In the genomic region with DNA sequence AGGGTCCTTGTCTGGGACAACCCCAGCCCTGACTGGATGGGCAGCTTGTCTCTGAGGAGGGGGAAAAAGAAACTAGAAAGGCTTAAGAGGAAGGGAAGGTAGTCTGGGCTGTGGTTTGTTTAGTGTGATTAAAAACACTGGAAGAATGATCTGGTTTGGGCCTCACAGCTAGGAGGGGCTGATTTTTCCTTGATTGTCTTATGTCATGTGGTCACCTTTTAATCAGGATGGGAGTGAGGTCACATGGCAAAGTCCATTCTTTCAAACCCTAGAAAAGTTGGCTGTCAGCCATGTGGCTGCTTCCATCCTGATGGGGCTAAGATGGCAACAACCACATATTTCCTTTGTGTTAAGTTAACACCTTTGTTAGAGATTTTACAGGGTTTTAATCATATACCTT, we compare ENCODE assay signal across 20 mouse cellular contexts. TPM values are rescaled to one million over a fixed set of nuclear protein-coding genes. Genes with fewer than 3 reads are reported as not detected.
DNase-seq lines count a peak whose midpoint lies in the region; ATAC-seq lines count a peak whose summit lies in the region.
"Had no signal": no experiment of that assay in that cellular context is flagged by ENCODE, and none has a peak within 500 bp of the region (broad histone marks: within the 10 kb centered on the region; RNA-seq: fewer than 3 reads in every experiment).

No protein-coding gene starts in this region.

- no peak overlapping the region for H3K4me2 ChIP-seq in embryonic facial prominence, embryonic 14.5 days (ENCODE audit: low read depth, low read length)
- no peak overlapping the region for H3K4me2 ChIP-seq in kidney, embryonic 15.5 days
- H3K4me2 ChIP-seq: hindbrain, embryonic 13.5 days; stomach, embryonic 15.5 days had no signal

- H3K4me1 ChIP-seq in embryonic facial prominence, embryonic 14.5 days (ENCODE audit: control insufficient read depth, insufficient read depth, low read length), result no peaks in the 10 kb centered on the region
- H3K4me1 ChIP-seq in embryonic facial prominence, embryonic 10.5 days, result no peaks in the 10 kb centered on the region
- H3K4me1 ChIP-seq in kidney, embryonic 15.5 days, result no peaks in the 10 kb centered on the region
- H3K4me1 ChIP-seq: hindbrain, embryonic 13.5 days; limb, embryonic 10.5 days; stomach, embryonic 15.5 days had no signal

- H3K9ac ChIP-seq in embryonic facial prominence, embryonic 14.5 days (ENCODE audit: low read depth, low read length), result no peak overlapping the region
- no peak overlapping the region for H3K9ac ChIP-seq in kidney, embryonic 15.5 days
- H3K9ac ChIP-seq: hindbrain, embryonic 13.5 days; liver, postnatal 0 days; stomach, embryonic 15.5 days had no signal

- H3K9me3 ChIP-seq in embryonic facial prominence, embryonic 14.5 days (ENCODE audit: control insufficient read depth, low read length), result no peaks in the 10 kb centered on the region
- no peaks in the 10 kb centered on the region for H3K9me3 ChIP-seq in embryonic facial prominence, embryonic 10.5 days
- no peaks in the 10 kb centered on the region for H3K9me3 ChIP-seq in kidney, embryonic 15.5 days (replicated peaks)
- H3K9me3 ChIP-seq: hindbrain, embryonic 13.5 days; limb, embryonic 10.5 days; stomach, embryonic 15.5 days had no signal

- peak; percentile 22 for DNase-seq in embryonic facial prominence, embryonic 14.5 days (ENCODE audit: low spot score)
- no peak for DNase-seq in embryonic facial prominence, embryonic 10.5 days (ENCODE audit: low spot score)
- DNase-seq in kidney, postnatal 10 days, result peak; percentile 18
- DNase-seq in lung, postnatal 10 days, result peak; percentile 12
- no peak for DNase-seq in lung, postnatal 36 days
- DNase-seq in thymus, postnatal 4 days, result no peak
- no peak for DNase-seq in left cerebral cortex, postnatal 25 days (ENCODE audit: low spot score in 2 of 2)
- DNase-seq: adrenal gland, postnatal 14 days; cerebellum, adult 8-10 months; gastrocnemius, postnatal 36 days; liver; liver, postnatal 0 days; thymus, adult 18-20 months had no signal

- intact Hi-C loops in left cerebral cortex, postnatal 25 days (cut with DNase I), result no loop called here

- H3K4me3 ChIP-seq in embryonic facial prominence, embryonic 14.5 days (ENCODE audit: low read depth, low read length), result no peak overlapping the region
- H3K4me3 ChIP-seq in embryonic facial prominence, embryonic 10.5 days, result no peak overlapping the region
- H3K4me3 ChIP-seq in kidney, embryonic 15.5 days (replicated peaks), result no peak overlapping the region
- H3K4me3 ChIP-seq: hindbrain, embryonic 13.5 days; limb, embryonic 10.5 days; stomach, embryonic 15.5 days had no signal

- H3K27ac ChIP-seq in embryonic facial prominence, embryonic 14.5 days (replicated peaks; ENCODE audit: low read depth, low read length), result no peak overlapping the region
- no peak overlapping the region for H3K27ac ChIP-seq in embryonic facial prominence, embryonic 10.5 days (replicated peaks)
- no peak overlapping the region for H3K27ac ChIP-seq in kidney, embryonic 15.5 days
- H3K27ac ChIP-seq: hindbrain, embryonic 13.5 days; limb, embryonic 10.5 days; macrophage; stomach, embryonic 15.5 days had no signal

- H3K27me3 ChIP-seq in embryonic facial prominence, embryonic 14.5 days (replicated peaks; ENCODE audit: control insufficient read depth, insufficient read depth, low read length), result no peaks in the 10 kb centered on the region
- H3K27me3 ChIP-seq in embryonic facial prominence, embryonic 10.5 days (replicated peaks; ENCODE audit: low read depth, poor library complexity, severe bottlenecking), result no peaks in the 10 kb centered on the region
- H3K27me3 ChIP-seq in kidney, embryonic 15.5 days, result no peaks in the 10 kb centered on the region
- H3K27me3 ChIP-seq: hindbrain, embryonic 13.5 days; stomach, embryonic 15.5 days had no signal

- ATAC-seq in embryonic facial prominence, embryonic 14.5 days (ENCODE audit: low read depth), result no peak
- no peak for ATAC-seq in kidney, embryonic 15.5 days (replicated peaks; ENCODE audit: low FRiP score)
- ATAC-seq: forebrain, embryonic 16.5 days; liver, postnatal 0 days; midbrain, embryonic 16.5 days had no signal

- H3K36me3 ChIP-seq in embryonic facial prominence, embryonic 14.5 days (ENCODE audit: control insufficient read depth, insufficient read depth, low read length), result peaks cover under 1% of the 10 kb centered on the region; the same call in 1 of the 2 replicates
- H3K36me3 ChIP-seq in embryonic facial prominence, embryonic 10.5 days (replicated peaks), result peaks cover 2% of the 10 kb centered on the region; the same call in 1 of the 2 replicates
- H3K36me3 ChIP-seq in kidney, embryonic 15.5 days, result 0 out of 2 replicates have a peak, but pooled peaks cover under 1% of the 10 kb centered on the region
- H3K36me3 ChIP-seq: hindbrain, embryonic 13.5 days; stomach, embryonic 15.5 days had no signal

RNA-seq across cellular contexts. Expression of a gene that starts 28.0 kb away (rescaled TPM):
- polyA plus RNA-seq in embryonic facial prominence, embryonic 14.5 days (2014; fragmentation: Nextera tagmentation; extraction: Ambion mirVana), result 94.9 and 102 TPM in 2 replicates
- 163 and 164 TPM in 2 replicates for polyA plus RNA-seq in embryonic facial prominence, embryonic 10.5 days (2016; fragmentation: Nextera tagmentation; extraction: Ambion mirVana)
- polyA plus RNA-seq in kidney, embryonic 15.5 days (2015; fragmentation: Nextera tagmentation; extraction: Ambion mirVana), result 109 and 127 TPM in 2 replicates
- 10 to 100 TPM; 22.1 to 25.1 TPM for total RNA-seq in left cerebral cortex, postnatal 25 days (2021)

Comparison
In these comparisons a context has a peak if more than half of its experiments do, and no peak if none do; other contexts are left out.
1. DNase-seq: peak in embryonic facial prominence, embryonic 14.5 days (single experiment), kidney, postnatal 10 days (single experiment) and lung, postnatal 10 days (single experiment); none in embryonic facial prominence, embryonic 10.5 days (single experiment), lung, postnatal 36 days (single experiment), thymus, postnatal 4 days (single experiment) and left cerebral cortex, postnatal 25 days (0 of 2).